Mouse (Mus musculus) cerebellum, postnatal 4 days (tissue): Measurements from ENCODE around the gene Zmat5.

Source experiments
- DNase-seq, 2 experiments: peaks; one replicate each; pipeline ENCODE4 v3.0.0; 2022; ENCODE audit warnings: low spot score in 2 of 2, mixed read lengths in 1 of 2

Zmat5 gene

GRCm38 (mm10) chr11:4772925-4773324 lies 68.4 kb downstream of the Zmat5 start:
- peak; percentile 51 to 72 for DNase-seq

GRCm38 (mm10) chr11:4780927-4781326 lies 76.4 kb downstream of the Zmat5 start:
- DNase-seq, result no peak

DNA sequence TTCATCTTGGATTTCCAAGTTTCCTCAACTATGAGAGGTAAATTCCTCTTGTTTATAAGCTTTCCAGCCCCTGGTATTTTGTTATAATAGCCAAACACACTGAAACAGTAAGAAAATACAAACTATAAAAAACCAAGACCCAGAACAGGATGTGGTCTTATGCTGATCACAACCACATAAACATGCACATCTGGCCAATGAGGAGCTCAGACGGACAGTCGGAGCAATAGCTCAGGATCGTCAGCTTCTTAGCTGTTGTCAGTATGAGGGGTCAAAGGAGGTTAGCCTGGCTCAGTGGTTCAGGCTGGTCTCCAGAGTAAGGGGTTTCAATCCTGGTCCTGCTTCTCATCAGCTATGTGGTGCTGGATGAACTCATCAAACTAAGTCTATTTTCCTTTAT lies 78.6 kb downstream of the Zmat5 start:
- no peak for DNase-seq

GRCm38 (mm10) chr11:4784629-4785142 lies 80.2 kb downstream of the Zmat5 start:
- DNase-seq, result no peak
